Mouse (Mus musculus) thymus, adult 2 months (tissue): Measurements from ENCODE around the gene Mitf.

Experiments
- CTCF ChIP-seq: fragments of 200-500 bp; IDR thresholded peaks from 2 replicates; pipeline ENCODE4 v1.5.1; 2012; ENCODE audit warnings: mild to moderate bottlenecking, control low read depth, low read length, moderate library complexity, borderline replicate concordance; ENCODE audit not compliant: control insufficient read depth, poor library complexity, insufficient read depth; ENCODE audit errors: extremely low read depth
- POLR2A ChIP-seq: fragments of 200-500 bp; IDR thresholded peaks from 2 replicates; pipeline ENCODE4 v1.6.1; 2012; ENCODE audit warnings: mild to moderate bottlenecking, low read length, control low read depth, moderate library complexity; ENCODE audit not compliant: control insufficient read depth, poor library complexity, insufficient read depth; ENCODE audit errors: extremely low read depth

- TF ChIP-seq CTCF (no peak), POLR2A (no peak)
These were observed 61.2 kb downstream of the Mitf start for GRCm38 (mm10) chr6:97868005-97868404.
